Mouse (Mus musculus) spleen, postnatal 36 days (tissue): ENCODE measurements around the gene U2af1.
"Not testable (repeated sequence)": the region's sequence is repeated elsewhere in the genome, so short reads cannot be mapped to it uniquely, and the experiment has no call there.

Source experiments
- DNase-seq, 2 experiments: peaks; one replicate each; pipeline ENCODE4 v3.0.0; 2022; ENCODE audit warnings: low spot score in 2 of 2, mixed read lengths in 1 of 2

The U2af1 gene

DNA sequence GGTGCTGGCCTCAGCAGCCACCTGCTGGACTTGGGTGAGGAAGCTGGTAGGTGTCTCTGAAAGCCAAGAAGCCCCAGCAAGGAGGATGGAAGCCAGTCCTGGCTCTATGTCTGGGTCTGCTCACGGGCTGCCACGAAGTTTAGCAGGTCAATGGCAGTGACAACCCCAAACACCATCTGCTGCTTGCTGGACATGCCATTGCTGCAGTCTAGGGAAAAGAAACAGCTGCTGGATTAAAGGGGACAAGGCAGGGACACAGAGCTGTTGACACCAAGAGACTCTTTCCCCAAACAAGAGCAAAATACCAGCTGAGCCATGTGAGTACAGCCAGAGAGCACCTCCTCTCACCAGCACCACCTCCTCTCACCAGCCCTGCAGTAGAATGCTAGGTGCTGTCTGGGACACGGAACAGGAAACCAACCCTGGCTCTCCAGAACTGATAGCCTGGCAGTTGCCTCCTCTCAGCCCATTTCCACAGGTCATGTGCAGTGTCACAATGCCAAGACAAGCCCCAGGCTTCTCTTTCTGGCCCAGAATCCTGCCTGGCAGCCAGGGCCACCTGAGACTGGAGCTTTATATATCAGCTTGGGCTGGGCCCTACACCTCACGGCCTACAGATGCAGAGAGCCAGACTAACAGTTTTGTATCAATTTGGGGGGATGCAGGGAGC lies 45.5 kb downstream of the U2af1 start:
- DNase-seq = no peak

DNA sequence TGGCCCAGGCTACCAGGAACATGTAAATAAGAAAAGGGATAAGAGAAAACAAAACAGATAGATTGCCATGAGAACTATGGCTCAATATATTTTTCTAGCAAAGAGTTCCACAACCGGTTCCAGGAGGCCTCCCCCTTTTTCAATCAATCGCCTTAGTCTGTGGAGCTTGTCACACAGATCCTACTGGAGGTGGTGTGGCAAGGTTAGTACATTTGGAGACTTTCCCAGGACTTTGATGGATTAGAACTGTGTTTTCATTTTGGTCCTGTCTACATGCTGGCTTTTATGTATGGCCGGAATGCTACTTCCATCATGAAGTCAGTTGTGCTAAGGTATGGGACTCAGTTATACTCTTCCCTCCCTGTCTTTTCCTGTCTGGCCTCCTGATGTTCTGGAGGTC lies 48.8 kb downstream of the U2af1 start:
- DNase-seq = no peak

DNA sequence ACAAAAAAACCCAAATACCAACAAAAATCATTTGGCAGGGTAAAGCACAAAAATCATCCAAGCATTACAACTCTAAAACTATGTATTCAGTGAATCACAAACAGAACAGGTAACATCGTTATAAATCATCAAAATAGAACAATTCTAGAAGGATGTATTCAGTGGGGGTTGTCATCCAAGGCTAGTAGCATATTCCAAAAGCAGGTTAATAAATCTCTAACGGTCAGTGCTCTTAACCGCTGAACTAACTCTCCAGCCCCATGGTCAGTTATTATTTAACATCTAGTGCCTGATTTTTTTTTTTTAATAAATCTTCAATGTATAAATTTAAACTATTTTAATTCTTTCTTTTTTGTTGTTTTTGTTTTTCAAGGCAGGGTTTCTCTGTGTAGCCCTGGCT lies 49.5 kb downstream of the U2af1 start:
- not testable (repeated sequence) for DNase-seq

DNA sequence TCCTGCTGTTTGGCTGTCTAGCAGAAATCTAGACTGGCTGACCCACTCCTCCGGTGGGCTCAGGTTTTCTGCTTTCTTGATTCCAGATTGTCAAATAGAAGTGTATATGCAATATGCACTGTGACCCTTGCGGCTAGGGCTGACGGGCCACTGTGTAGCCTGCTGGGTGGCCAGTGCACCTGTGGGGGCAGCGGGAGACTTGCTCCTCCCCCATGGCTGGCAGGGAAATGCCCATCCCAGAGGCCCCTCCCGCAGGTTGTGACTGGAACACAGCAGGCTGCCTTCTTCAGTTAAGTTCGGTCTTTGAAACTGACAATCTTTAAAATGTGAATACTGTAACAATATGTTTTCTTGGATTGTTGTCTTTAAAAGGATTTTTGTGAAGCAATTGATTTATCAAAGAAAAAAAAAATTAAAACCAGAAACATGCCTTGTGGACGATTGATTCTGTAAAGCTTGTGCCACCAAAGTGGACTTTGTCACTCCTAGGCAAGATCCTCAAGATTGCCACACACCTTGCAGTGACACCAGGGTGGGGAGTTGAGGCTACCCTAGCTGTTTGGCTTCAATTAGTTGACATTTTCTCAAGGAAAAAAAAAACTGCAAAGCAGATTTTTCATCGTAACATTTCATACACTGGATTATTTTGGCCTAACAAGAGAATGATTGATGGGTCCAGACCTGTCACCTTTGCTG lies 51.3 kb downstream of the U2af1 start:
- no peak for DNase-seq

DNA sequence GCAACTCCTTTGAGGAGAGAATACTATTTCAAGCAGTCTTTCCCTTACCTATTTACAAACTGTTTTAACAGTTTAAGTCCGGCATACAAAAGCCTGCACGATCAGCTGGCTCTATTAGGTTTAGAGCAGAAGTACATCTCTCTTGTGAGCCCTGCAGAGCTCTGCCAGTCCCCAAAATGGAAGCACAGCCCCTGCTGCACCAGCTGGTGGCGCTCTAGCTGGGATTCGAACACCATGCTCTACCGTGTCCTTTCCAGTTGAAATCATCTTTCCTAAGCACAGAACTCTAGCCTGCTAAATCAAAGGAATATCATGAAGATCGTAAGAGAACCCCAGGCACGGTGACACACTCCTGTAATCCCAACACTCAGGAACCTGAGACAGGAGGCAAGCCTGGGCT lies 52.3 kb downstream of the U2af1 start:
- no peak for DNase-seq

DNA sequence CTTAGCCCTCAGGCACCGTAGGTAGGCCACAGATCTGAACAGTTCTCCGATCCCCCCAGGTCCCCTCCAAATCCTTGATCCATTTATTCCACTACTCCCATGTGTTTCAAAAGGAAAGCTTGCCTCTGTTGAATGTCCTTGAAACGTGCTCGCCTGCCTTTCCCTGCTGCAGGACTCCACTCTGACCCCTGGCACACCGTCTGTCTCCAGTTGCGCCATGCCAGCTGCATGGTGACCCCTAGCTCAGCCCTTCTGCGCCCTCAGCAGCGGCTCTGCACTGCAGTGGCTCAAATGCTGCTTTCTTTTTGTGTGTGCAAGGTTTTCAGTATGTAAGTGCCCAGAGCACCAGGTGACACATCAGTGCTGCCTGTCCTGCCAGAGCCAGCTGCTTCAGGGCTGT lies 60.1 kb downstream of the U2af1 start:
- DNase-seq = no peak

DNA sequence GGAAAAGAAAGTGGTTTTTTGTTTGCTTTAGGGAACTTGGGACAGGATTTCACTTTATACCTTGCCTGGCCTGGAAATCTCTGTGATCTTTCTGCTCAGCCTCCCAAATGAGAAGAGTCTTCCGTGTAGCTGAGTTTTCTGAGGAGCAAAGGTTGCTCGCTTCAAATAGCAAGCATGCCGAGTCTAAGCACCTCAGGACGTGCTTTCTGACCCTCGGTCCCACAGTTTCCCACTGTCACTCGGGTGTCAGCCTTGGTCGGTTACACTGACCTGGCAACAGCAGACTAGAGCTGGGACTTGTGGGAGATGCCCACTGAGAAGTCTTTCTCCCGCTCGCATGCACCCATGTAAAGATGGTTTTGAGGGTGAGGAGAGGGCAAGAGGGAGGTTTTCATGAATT lies 60.7 kb downstream of the U2af1 start:
- DNase-seq = no peak
